ENCODE assay signal across 11 mouse cellular contexts in the genomic region with DNA sequence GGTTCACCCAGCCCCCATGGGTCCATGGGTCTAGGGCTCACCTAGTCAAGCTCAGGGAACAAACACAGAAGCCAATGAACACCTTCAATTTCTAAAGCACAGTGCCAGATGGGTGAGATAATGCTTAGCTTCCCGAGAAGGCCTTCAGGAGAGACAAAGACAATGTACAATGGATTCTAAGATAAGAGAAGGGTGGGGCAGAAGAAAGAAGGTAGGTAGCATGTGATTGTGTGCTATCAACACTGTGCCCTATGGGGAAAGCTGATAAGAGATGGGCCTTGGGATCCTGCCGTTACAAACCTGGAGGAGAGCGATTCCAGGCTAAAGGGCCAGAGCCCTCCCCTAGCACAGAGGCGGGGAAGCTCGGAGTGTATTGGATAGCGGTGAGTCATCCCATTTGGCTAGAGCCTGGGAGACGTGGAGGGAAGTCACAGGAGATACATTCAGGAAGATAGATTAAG. TPM values are rescaled to one million over a fixed set of nuclear protein-coding genes. Genes with fewer than 3 reads are reported as not detected.
A peak's percentile ranks its signal among the peaks of the same experiment; 100 is the strongest.
DNase-seq lines count a peak whose midpoint lies in the region; ATAC-seq and TF ChIP-seq lines count a peak whose summit lies in the region.
"Had no signal": no experiment of that assay in that cellular context is flagged by ENCODE, and none has a peak within 500 bp of the region (broad histone marks: within the 10 kb centered on the region; RNA-seq: fewer than 3 reads in every experiment).

No protein-coding gene starts in this region.

- ATAC-seq in hindbrain, embryonic 16.5 days: no peak
- peak; percentile 69 for ATAC-seq in erythroid progenitor cell, adult 5-6 weeks (replicated peaks; ENCODE audit: low FRiP score, poor library complexity, severe bottlenecking)
- peak; percentile 57 for ATAC-seq in liver, postnatal 0 days
- ATAC-seq in forebrain, embryonic 13.5 days: no peak
- ATAC-seq in activated CD4-positive, CD25-positive, alpha-beta regulatory T cell, adult 4 months: no peak
- ATAC-seq: midbrain, embryonic 13.5 days; Patski had no signal

- no peak overlapping the region for H3K4me2 ChIP-seq in hindbrain, embryonic 16.5 days (ENCODE audit: low read length)
- H3K4me2 ChIP-seq in liver, postnatal 0 days (ENCODE audit: low read depth, low read length): no peak overlapping the region
- H3K4me2 ChIP-seq in forebrain, embryonic 13.5 days: no peak overlapping the region
- H3K4me2 ChIP-seq: embryonic facial prominence, embryonic 13.5 days; midbrain, embryonic 13.5 days had no signal

- peaks cover 5% of the 10 kb centered on the region; the same call in 1 of the 2 replicates for H3K36me3 ChIP-seq in hindbrain, embryonic 10.5 days
- H3K36me3 ChIP-seq in hindbrain, embryonic 16.5 days (ENCODE audit: control insufficient read depth, insufficient read depth, low read length): no peaks in the 10 kb centered on the region
- H3K36me3 ChIP-seq in liver, postnatal 0 days (replicated peaks; ENCODE audit: insufficient read depth, low read length): no peaks in the 10 kb centered on the region
- H3K36me3 ChIP-seq in forebrain, embryonic 13.5 days (ENCODE audit: poor library complexity, severe bottlenecking): no peaks in the 10 kb centered on the region
- H3K36me3 ChIP-seq: embryonic facial prominence, embryonic 13.5 days; midbrain, embryonic 13.5 days had no signal

- peak; percentile 76 for TF ChIP-seq EP300 in liver, postnatal 0 days (IDR thresholded peaks at IDR 0.05; ENCODE audit: low read depth)

- 65% methylated on average over 7 of the region's 7 CpGs for WGBS in hindbrain, embryonic 10.5 days
- 62% methylated on average over 7 of the region's 7 CpGs for WGBS in hindbrain, embryonic 16.5 days
- WGBS in liver, postnatal 0 days (ENCODE audit: insufficient replicate concordance): 20% methylated on average over 7 of the region's 7 CpGs
- 81% methylated on average over 7 of the region's 7 CpGs for WGBS in forebrain, embryonic 13.5 days

- no peaks in the 10 kb centered on the region for H3K9me3 ChIP-seq in hindbrain, embryonic 10.5 days
- no peaks in the 10 kb centered on the region for H3K9me3 ChIP-seq in hindbrain, embryonic 16.5 days (ENCODE audit: control insufficient read depth, low read length)
- H3K9me3 ChIP-seq in liver, postnatal 0 days (ENCODE audit: low read length): no peaks in the 10 kb centered on the region
- no peaks in the 10 kb centered on the region for H3K9me3 ChIP-seq in forebrain, embryonic 13.5 days (replicated peaks)
- H3K9me3 ChIP-seq: embryonic facial prominence, embryonic 13.5 days; midbrain, embryonic 13.5 days had no signal

- H3K4me3 ChIP-seq in hindbrain, embryonic 10.5 days: no peak overlapping the region
- no peak overlapping the region for H3K4me3 ChIP-seq in hindbrain, embryonic 16.5 days (ENCODE audit: low read length)
- no peak overlapping the region for H3K4me3 ChIP-seq in liver, postnatal 0 days (ENCODE audit: low read depth, low read length)
- no peak overlapping the region for H3K4me3 ChIP-seq in forebrain, embryonic 13.5 days
- H3K4me3 ChIP-seq: embryonic facial prominence, embryonic 13.5 days; midbrain, embryonic 13.5 days had no signal

- TF ChIP-seq CTCF in liver, postnatal 0 days (IDR thresholded peaks at IDR 0.05; ENCODE audit: low read depth): no peak

- H3K27me3 ChIP-seq in hindbrain, embryonic 10.5 days (ENCODE audit: insufficient read depth, poor library complexity, severe bottlenecking): peaks cover 30% of the 10 kb centered on the region
- H3K27me3 ChIP-seq in hindbrain, embryonic 16.5 days (replicated peaks; ENCODE audit: control insufficient read depth, insufficient read depth, low read length): no peaks in the 10 kb centered on the region
- H3K27me3 ChIP-seq in liver, postnatal 0 days (ENCODE audit: insufficient read depth, low read length): no peaks in the 10 kb centered on the region
- H3K27me3 ChIP-seq in forebrain, embryonic 13.5 days: peaks cover 5% of the 10 kb centered on the region; the same call in 1 of the 2 replicates
- H3K27me3 ChIP-seq: embryonic facial prominence, embryonic 13.5 days; Patski had no signal

- peak overlapping the region; percentile 50 for H3K27ac ChIP-seq in hindbrain, embryonic 10.5 days
- H3K27ac ChIP-seq in hindbrain, embryonic 16.5 days (ENCODE audit: low read depth, low read length): no peak overlapping the region
- no peak overlapping the region for H3K27ac ChIP-seq in liver, postnatal 0 days (ENCODE audit: low read depth)
- H3K27ac ChIP-seq in forebrain, embryonic 13.5 days: no peak overlapping the region
- H3K27ac ChIP-seq: embryonic facial prominence, embryonic 13.5 days; midbrain, embryonic 13.5 days had no signal

- DNase-seq in hindbrain, embryonic 10.5 days (ENCODE audit: low spot score): no peak
- DNase-seq in adrenal gland, adult 8-10 months: peak; percentile 16
- no peak for DNase-seq in liver, postnatal 0 days
- DNase-seq in embryo, embryonic 10.5 days (ENCODE audit: low spot score): no peak

- peaks cover 50% of the 10 kb centered on the region for H3K4me1 ChIP-seq in hindbrain, embryonic 10.5 days (replicated peaks)
- peaks cover 7% of the 10 kb centered on the region; the same call in 1 of the 2 replicates for H3K4me1 ChIP-seq in hindbrain, embryonic 16.5 days (ENCODE audit: control insufficient read depth, insufficient read depth, low read depth, low read length)
- no peaks in the 10 kb centered on the region; the same call in 1 of the 2 replicates for H3K4me1 ChIP-seq in liver, postnatal 0 days (ENCODE audit: insufficient read depth)
- H3K4me1 ChIP-seq in forebrain, embryonic 13.5 days: peaks cover 26% of the 10 kb centered on the region
- H3K4me1 ChIP-seq: embryonic facial prominence, embryonic 13.5 days had no signal

- no peak overlapping the region for H3K9ac ChIP-seq in hindbrain, embryonic 16.5 days (ENCODE audit: low read depth, low read length)
- no peak overlapping the region for H3K9ac ChIP-seq in liver, postnatal 0 days (replicated peaks)
- H3K9ac ChIP-seq in forebrain, embryonic 13.5 days: no peak overlapping the region
- H3K9ac ChIP-seq: embryonic facial prominence, embryonic 13.5 days; midbrain, embryonic 13.5 days had no signal

RNA-seq across cellular contexts. Expression of gene Scube2, which starts 12.7 kb away (rescaled TPM):
- polyA plus RNA-seq in hindbrain, embryonic 10.5 days (2016; fragmentation: Nextera tagmentation; extraction: Ambion mirVana): 4.7 and 5.8 TPM in 2 replicates
- polyA plus RNA-seq in hindbrain, embryonic 16.5 days (2015; fragmentation: Nextera tagmentation; extraction: Ambion mirVana): 2.5 TPM in 2 replicates
- 1 to 10 TPM in 3 of 4 experiments, under 1 TPM in 1; 0.49 to 1.2 (median 1.1) TPM for total RNA-seq in adrenal gland, adult 8-10 months (2022)
- total RNA-seq in erythroid progenitor cell, adult 5-6 weeks (2015; ENCODE audit: low replicate concordance): not detected in 2 replicates
- not detected in 2 replicates for total RNA-seq in erythroid progenitor cell, adult 5-6 weeks (2017; ENCODE audit: low replicate concordance)
- polyA plus RNA-seq in liver, postnatal 0 days (2015; fragmentation: Nextera tagmentation; extraction: Ambion mirVana): 0.04 and 0.06 TPM in 2 replicates
- 0.77 and 0.79 TPM in 2 replicates for polyA plus RNA-seq in forebrain, embryonic 13.5 days (2015; fragmentation: Nextera tagmentation; extraction: Ambion mirVana)
- polyA plus RNA-seq in activated CD4-positive, CD25-positive, alpha-beta regulatory T cell, adult 4 months (2017; shearing (Covaris generic)): under 1 TPM in 1 of 2 experiments, not detected in 1; 0.09 TPM
- polyA plus RNA-seq: Patski had no signal

Comparison
In these comparisons a context has a peak if more than half of its experiments do, and no peak if none do; other contexts are left out.
1. ATAC-seq: peak in erythroid progenitor cell, adult 5-6 weeks (single experiment) and liver, postnatal 0 days (single experiment); none in hindbrain, embryonic 16.5 days (single experiment), forebrain, embryonic 13.5 days (single experiment) and activated CD4-positive, CD25-positive, alpha-beta regulatory T cell, adult 4 months (single experiment).